Mouse (Mus musculus) erythroblast, adult 5-6 weeks (primary cell): ENCODE measurements around the gene Tas2r143. TPM values are rescaled to one million over a fixed set of nuclear protein-coding genes. Genes with fewer than 3 reads are reported as not detected.

Experiments
- ATAC-seq: replicated peaks from 2 replicates; pipeline ENCODE4 v1.8.0; 2016; ENCODE audit warnings: moderate number of reproducible peaks, mild to moderate bottlenecking, moderate TSS enrichment, inconsistent platforms; ENCODE audit not compliant: poor library complexity, low FRiP score, severe bottlenecking
- total RNA-seq, 2 experiments: library from RNA; stranded (forward) in 1 of 2; stranded (reverse) in 1 of 2; fragments of 150-400 nt in 1 of 2; fragments of 200-764, 138-1000 nt in 1 of 2; gene quantifications; 2 replicates each; pipeline versions ENCODE4 v1.2.3 to v1.2.4; 2015 to 2017; ENCODE audit warnings: low replicate concordance in 2 of 2

Tas2r143 gene
- total RNA-seq, 2 experiments from 2014 or later: not detected

GRCm38 (mm10) chr6:42364066-42364465 lies 36.0 kb upstream of the Tas2r143 start:
- ATAC-seq: no peak

DNA sequence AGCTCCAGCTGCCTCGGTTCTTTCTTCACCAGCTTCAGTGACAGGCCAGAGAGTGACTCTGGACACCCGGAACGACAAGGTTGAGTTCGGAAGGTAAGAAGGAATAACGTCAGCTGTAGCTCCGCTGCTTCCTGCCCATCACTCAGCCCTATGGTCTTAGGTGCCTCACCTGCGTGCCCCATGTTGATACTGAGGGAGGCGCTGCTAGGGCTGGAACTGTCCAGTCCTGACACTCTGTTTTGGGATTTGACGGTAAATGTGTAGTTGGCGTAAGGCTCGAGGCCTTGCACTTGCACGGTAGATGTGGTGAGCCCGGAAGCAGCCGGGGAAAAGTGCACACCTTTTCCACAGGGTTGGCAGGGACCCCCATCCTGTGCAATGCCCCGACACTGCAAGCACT lies 35.4 kb upstream of the Tas2r143 start:
- no peak for ATAC-seq

DNA sequence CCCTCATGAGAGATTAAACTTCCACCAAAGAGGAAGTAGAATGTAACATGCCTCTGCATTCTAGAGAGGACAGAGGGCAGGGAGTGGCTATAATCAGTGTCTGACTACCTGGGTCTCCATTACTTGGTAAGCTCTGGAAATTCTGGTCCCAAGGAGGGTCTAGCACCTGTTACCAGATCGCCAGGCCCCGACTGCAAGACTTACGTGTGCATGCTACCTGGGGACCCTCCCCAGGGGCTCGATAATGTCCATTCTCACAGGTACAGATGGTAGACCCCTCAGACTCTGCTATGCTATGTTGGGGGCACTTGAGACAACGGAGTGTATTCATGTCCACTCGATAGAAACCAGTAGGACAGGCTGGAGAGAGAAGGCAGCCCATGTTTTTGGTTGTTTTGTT lies 34.8 kb upstream of the Tas2r143 start:
- ATAC-seq: no peak

DNA sequence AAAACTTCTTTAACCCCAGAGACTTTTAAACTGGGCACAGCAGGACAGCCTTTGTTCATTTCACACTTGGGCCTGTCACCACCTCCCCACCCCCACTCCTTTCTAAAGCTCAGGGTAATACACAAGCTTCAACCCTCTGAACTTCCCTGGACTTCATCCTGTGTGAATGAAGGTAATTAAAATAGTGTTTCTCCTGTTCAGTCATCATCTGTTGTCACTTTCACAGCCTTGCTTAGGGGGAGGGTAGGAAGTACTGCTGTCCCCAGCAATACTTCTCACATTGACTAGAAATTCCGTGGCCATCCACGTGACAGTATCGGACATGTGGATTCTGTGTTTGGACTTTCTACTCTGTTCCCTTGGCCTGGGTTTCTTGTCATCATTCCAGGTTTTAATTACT lies 30.2 kb upstream of the Tas2r143 start:
- ATAC-seq: no peak

GRCm38 (mm10) chr6:42370630-42371363 lies 29.2 kb upstream of the Tas2r143 start:
- ATAC-seq: no peak

- no peak for ATAC-seq
These were observed 28.0 kb upstream of the Tas2r143 start for GRCm38 (mm10) chr6:42372001-42372400.

GRCm38 (mm10) chr6:42372421-42372815 lies 27.6 kb upstream of the Tas2r143 start:
- ATAC-seq: no peak

GRCm38 (mm10) chr6:42372816-42373547 lies 27.1 kb upstream of the Tas2r143 start, which contains the start of gene Epha1:
Gene Epha1, minus strand, starts transcription at chr6:42373268.
- ATAC-seq: no peak

DNA sequence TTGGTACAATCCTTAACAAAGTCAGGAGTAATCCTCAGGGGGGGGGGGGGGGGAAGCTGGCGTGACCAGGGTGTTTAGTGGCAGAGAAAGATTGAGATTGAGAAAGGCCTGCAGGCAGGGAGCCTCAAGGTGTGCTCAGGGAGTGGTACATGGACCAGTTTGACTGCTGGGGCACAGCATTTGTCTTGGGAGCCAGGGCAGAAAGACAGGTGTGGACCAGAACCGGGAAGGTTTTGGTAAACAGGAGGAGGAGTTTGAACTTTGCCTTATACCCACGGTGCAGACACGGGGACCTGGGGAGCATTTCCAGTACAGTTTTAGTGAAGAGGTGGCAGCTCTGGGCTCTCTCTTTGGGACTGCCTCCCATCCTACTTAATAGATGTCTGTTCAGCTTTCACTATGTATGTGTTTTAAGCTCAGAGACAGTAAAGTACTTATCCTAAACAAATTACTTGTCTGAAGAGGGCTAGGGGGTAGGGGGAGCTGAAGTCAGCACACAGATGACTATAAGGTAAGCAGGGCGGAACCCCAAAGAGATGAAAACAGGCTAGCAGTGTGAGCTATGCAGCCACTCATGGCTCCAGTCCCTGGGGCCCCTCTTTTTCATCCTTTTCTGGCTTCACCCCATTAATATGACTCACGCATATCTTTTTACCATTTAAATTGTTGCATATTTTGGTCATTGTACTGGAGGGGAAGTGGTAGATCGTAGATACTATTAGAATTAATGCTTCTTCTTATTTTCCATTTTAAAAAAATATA lies 26.2 kb upstream of the Tas2r143 start:
- ATAC-seq: no peak

- ATAC-seq: no peak
These were observed 25.3 kb upstream of the Tas2r143 start for GRCm38 (mm10) chr6:42374701-42375100.

GRCm38 (mm10) chr6:42375131-42375530 lies 24.9 kb upstream of the Tas2r143 start:
- no peak for ATAC-seq

DNA sequence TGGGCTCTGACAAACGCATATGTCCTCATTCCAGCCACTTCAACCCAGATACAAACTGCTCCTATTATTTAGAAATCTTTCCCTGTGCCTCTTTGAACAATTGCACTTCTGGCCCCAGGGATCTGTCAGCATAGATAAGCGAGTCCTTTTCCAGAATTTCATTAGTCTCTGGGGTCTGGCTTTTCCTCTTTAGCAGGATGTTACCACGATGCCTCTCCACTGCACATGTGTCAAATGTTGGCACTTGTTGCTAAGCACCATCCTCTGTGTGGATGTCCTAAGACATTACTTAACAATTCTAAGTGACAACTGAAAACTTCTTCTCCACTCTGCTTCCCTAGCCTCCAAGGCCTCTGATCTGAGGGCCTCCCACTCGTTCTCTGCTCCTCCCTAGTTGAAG lies 24.0 kb upstream of the Tas2r143 start:
- no peak for ATAC-seq

- no peak for ATAC-seq
These were observed 23.5 kb upstream of the Tas2r143 start for GRCm38 (mm10) chr6:42376504-42377019.

- ATAC-seq: no peak
These were observed 22.8 kb upstream of the Tas2r143 start for GRCm38 (mm10) chr6:42377280-42377679.

DNA sequence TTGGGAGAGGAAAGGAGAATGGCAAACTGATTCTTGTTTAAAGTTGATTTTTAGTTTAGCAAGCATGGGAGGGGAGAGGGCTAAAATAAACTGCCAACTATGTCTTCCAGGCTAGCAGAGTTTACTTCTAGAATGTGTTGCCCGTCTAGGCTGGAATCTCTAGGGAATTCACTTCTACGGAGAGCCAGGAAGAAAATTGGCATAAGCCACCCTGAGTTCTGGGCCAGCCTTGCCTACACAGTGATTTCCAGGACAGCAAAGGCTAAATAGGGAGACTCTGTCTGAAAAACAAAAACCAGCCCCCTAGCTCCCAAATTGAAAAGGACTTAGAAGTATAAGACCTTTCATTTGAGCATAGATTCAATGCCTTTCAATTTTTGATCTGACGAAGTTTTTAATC lies 20.5 kb upstream of the Tas2r143 start:
- ATAC-seq: no peak

- peak; percentile 57; the same call in 1 of the 2 replicates for ATAC-seq
These were observed 19.5 kb upstream of the Tas2r143 start for GRCm38 (mm10) chr6:42380416-42381144.

GRCm38 (mm10) chr6:42381221-42381620 lies 18.8 kb upstream of the Tas2r143 start:
- ATAC-seq: no peak

DNA sequence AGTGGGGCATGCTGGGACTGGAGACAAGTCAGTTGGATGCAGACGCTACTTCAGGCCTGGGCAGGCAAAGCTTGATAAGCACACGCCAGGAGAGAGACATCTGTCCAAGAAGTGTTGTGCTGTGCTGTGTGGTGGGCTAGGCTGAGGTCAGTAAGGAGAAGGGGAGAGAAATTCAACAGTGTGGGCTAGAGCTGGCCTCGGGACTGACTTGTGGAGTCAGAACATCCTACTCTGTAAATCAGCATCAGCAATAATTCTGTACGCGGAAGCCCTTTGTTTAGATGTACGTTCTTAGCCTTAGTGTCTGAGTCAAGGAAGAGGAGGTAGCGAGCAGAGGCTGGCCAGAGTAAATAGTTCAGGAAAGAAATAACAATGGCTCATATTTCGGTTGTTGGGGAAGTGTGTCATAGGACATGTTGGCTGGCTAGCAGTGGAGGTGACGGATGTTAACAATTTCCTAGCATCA lies 18.1 kb upstream of the Tas2r143 start:
- ATAC-seq: no peak; the same call in 1 of the 2 replicates

- ATAC-seq: no peak
These were observed 16.7 kb upstream of the Tas2r143 start for GRCm38 (mm10) chr6:42383360-42383759.

DNA sequence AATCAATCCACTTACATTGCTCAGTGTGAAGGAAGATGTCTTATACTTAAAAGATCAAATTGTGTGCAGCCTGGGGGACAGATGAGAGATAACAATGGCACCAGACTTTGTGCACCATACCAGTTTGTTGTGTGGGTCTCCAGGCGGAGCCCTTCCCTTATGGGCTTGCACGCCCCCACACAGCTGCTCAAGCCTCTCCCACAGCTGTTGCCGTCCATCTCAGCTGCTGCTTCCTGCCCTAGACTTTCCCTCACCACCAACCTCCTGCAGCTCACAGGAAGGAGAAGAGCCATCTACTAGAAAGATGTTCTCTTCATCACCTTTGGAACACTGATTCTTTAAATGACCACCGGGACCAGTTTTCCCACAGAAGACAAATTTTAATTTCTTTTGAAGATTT lies 14.4 kb upstream of the Tas2r143 start:
- ATAC-seq: no peak
